Mouse (Mus musculus): Measurements from ENCODE around the gene Lims1.

DNA sequence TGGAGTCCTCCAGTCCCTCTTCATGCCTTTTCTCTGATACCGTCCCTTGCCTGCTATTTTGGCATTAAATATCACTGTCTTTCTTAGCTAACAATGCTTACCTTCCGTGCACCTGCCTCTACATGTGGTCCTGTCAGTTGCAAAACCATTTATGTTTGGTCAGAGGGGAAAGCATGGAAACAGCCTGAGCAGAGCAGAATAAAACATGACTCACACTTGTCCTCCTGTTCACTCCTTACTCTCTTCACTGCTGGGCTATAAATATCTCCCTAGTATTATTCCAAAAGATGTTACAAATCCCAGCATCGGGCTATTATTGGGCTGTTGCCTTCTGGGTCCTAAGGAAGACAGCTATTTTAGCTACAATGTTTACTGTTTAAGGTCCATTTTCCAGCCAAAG, 78.6 kb downstream of the Lims1 start:
- no peak for TF ChIP-seq POLR2A (IDR thresholded peaks at IDR 0.05; ENCODE audit: insufficient read length, low read depth)
- TF ChIP-seq POLR2AphosphoS2 (IDR thresholded peaks at IDR 0.05; ENCODE audit: insufficient read length, low read depth) = no peak
- TF ChIP-seq TCF3 (IDR thresholded peaks at IDR 0.05; ENCODE audit: insufficient read length, low read depth) = no peak
- no peak for TF ChIP-seq MYOG (IDR thresholded peaks at IDR 0.05; ENCODE audit: control insufficient read depth in 1 of 3, insufficient read depth in 1 of 3, insufficient read length in 2 of 3, low read depth in 2 of 3)
- TF ChIP-seq E2F4 (IDR thresholded peaks at IDR 0.05; ENCODE audit: insufficient read depth) = no peak
- no peak for TF ChIP-seq SRF (IDR thresholded peaks at IDR 0.05; ENCODE audit: control insufficient read depth, insufficient read length, low read depth)
- TF ChIP-seq TCF12 (IDR thresholded peaks at IDR 0.05; ENCODE audit: insufficient read depth, poor library complexity, severe bottlenecking) = peak; percentile 53
- no peak for TF ChIP-seq CEBPB (IDR thresholded peaks at IDR 0.05; ENCODE audit: insufficient read depth, poor library complexity, severe bottlenecking)
- no peak for TF ChIP-seq MAX (IDR thresholded peaks at IDR 0.05; ENCODE audit: low read depth)
